Mouse (Mus musculus): ENCODE measurements around the gene Ppp2r5e. TPM values are rescaled to one million over a fixed set of nuclear protein-coding genes. Genes with fewer than 3 reads are reported as not detected.

The Ppp2r5e gene
- polyA plus RNA-seq, 1 experiment from 2014 or later, result 9.4 TPM

DNA sequence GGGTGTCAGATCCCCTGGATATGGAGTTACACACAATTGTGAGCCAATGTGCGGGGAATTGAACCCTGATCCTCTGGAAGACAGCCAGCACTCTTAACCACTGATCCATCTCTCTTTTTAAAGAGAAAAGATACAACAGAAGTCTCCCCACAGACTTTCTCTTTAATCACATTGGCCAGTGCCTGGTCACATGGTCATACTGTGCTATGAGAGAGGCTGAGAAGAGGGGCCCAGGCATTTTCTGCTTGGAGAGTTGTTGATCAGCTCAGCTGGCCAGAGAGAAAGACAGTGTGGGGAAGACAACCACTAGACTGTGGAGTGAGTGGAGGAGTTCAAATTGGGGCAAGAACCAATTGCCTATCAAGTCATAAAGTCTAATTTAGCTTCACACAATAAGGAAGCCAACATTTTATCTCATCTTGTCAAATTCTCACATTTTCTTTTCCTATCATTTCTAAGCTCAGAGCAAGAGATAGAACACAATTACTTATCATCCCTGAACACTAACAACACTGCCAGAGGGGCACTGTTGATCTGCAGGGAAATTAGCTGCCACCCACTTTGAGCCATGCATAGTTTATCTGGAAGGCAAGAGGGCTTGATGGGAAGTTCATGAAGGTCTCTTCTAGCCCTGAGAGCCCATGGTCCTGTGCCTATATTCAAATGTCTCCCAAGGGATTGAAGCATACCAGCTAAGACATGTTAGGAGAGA is 166.2 kb downstream of the Ppp2r5e start:
- no peaks in the 10 kb centered on the region for H3K36me3 ChIP-seq
- no peak overlapping the region for H3K4me3 ChIP-seq
- H3K4me1 ChIP-seq, result no peaks in the 10 kb centered on the region
- no peak overlapping the region for H3K27ac ChIP-seq
- WGBS, result 78% methylated on average over 1 of the region's 1 CpGs
- H3K9me3 ChIP-seq, result no peaks in the 10 kb centered on the region
- DNase-seq (ENCODE audit: low spot score), result no peak
- H3K27me3 ChIP-seq (ENCODE audit: insufficient read depth, poor library complexity, severe bottlenecking), result no peaks in the 10 kb centered on the region

DNA sequence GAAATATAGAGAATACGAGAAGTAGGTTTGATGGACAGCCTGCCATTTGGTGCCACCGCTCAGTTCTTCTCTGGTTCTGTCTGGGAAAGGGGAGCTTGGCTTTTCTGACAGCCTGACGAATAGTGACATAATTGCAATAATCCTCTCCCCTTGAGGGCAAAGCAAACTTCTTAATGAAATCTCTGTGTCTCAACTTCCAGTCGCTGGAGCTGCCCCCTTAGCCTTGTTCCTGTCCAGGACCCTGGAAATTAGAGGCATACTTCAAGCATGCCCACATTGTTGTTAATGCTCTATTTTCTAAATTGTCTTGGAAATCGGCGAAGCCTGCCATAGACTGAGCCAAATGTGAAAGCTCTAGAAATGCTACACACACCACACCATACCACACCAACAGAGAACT is 167.3 kb downstream of the Ppp2r5e start:
- no peaks in the 10 kb centered on the region for H3K36me3 ChIP-seq
- H3K9me3 ChIP-seq, result no peaks in the 10 kb centered on the region
- WGBS, result 86% methylated on average over 6 of the region's 6 CpGs
- no peak for DNase-seq (ENCODE audit: low spot score)
- no peaks in the 10 kb centered on the region for H3K4me1 ChIP-seq
- H3K27me3 ChIP-seq (ENCODE audit: insufficient read depth, poor library complexity, severe bottlenecking), result no peaks in the 10 kb centered on the region
- H3K27ac ChIP-seq, result no peak overlapping the region
- H3K4me3 ChIP-seq, result no peak overlapping the region

GRCm38 (mm10) chr12:75425882-75426281 is 170.2 kb downstream of the Ppp2r5e start:
- no peaks in the 10 kb centered on the region for H3K27me3 ChIP-seq (ENCODE audit: insufficient read depth, poor library complexity, severe bottlenecking)
- DNase-seq (ENCODE audit: low spot score), result no peak
- WGBS, result 80% methylated on average over 7 of the region's 7 CpGs
- H3K9me3 ChIP-seq, result no peaks in the 10 kb centered on the region
- no peak overlapping the region for H3K27ac ChIP-seq
- H3K4me3 ChIP-seq, result no peak overlapping the region
- H3K36me3 ChIP-seq, result no peaks in the 10 kb centered on the region
- no peaks in the 10 kb centered on the region for H3K4me1 ChIP-seq

DNA sequence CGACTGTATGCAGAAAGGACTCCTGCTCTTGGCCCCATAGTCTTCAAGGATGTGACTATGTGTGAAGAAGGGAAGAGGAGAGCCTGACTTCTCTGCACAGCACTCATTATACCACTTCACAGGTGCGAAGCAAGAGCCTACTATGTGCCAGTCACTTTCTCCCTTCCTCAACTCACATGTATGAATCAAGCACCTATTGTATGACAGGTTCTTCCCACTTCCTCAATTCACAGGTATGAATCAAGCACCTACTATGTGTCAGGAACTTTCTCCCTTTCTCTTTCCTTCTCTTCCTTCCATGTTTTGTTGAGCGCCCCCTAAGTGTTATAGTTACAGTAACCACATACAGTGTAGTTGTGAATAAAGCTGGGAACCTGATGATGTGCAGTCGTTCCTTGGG is 171.2 kb downstream of the Ppp2r5e start:
- no peaks in the 10 kb centered on the region for H3K9me3 ChIP-seq
- H3K27me3 ChIP-seq (ENCODE audit: insufficient read depth, poor library complexity, severe bottlenecking), result no peaks in the 10 kb centered on the region
- no peaks in the 10 kb centered on the region for H3K36me3 ChIP-seq
- no peaks in the 10 kb centered on the region for H3K4me1 ChIP-seq
- no peak for DNase-seq (ENCODE audit: low spot score)
- H3K27ac ChIP-seq, result no peak overlapping the region
- no peak overlapping the region for H3K4me3 ChIP-seq
- WGBS, result 82% methylated on average over 4 of the region's 4 CpGs

GRCm38 (mm10) chr12:75424359-75424758 is 171.7 kb downstream of the Ppp2r5e start:
- no peak for DNase-seq (ENCODE audit: low spot score)
- Histone ChIP-seq H3K4me3 (no peak overlapping the region), H3K36me3 (no peaks in the 10 kb centered on the region), H3K4me1 (no peaks in the 10 kb centered on the region), H3K27ac (no peak overlapping the region), H3K27me3 (ENCODE audit: insufficient read depth, poor library complexity, severe bottlenecking) (no peaks in the 10 kb centered on the region), H3K9me3 (no peaks in the 10 kb centered on the region)
- 75% methylated on average over 7 of the region's 7 CpGs for WGBS

GRCm38 (mm10) chr12:75416681-75417080 is 179.4 kb downstream of the Ppp2r5e start, which contains the start of gene Gphb5:
Gphb5 (minus strand) TSS chr12:75416781.
- no peaks in the 10 kb centered on the region for H3K4me1 ChIP-seq
- H3K27me3 ChIP-seq (ENCODE audit: insufficient read depth, poor library complexity, severe bottlenecking), result no peaks in the 10 kb centered on the region
- no peaks in the 10 kb centered on the region for H3K36me3 ChIP-seq
- H3K27ac ChIP-seq, result no peak within 1 kb of the TSS
- DNase-seq (ENCODE audit: low spot score), result no peak
- H3K4me3 ChIP-seq, result no peak within 1 kb of the TSS
- WGBS, result 80% methylated on average over 4 of the region's 4 CpGs
- H3K9me3 ChIP-seq, result no peaks in the 10 kb centered on the region

DNA sequence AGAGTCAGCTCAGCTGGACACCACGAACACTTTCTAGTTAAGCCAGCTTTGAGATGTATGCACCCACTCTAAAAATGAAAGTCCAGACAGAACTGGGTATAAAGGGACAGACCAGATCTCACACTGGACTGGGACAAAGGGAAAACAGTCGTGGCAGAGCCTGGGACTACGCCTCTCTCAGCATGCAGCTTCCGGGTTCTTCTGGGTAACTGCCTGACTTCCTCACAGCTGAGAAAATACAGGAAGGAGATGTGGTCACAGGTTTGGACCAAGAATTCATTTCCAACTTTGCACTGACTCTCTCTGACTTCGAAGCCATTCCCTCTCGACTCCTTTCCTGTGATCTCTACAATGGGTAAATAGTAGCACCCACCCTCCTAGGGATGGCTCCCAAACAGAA is 181.1 kb downstream of the Ppp2r5e start:
- Histone ChIP-seq H3K36me3 (no peaks in the 10 kb centered on the region), H3K4me3 (no peak overlapping the region), H3K27ac (no peak overlapping the region), H3K4me1 (no peaks in the 10 kb centered on the region), H3K27me3 (ENCODE audit: insufficient read depth, poor library complexity, severe bottlenecking) (no peaks in the 10 kb centered on the region), H3K9me3 (no peaks in the 10 kb centered on the region)
- no peak for DNase-seq (ENCODE audit: low spot score)
- WGBS, result 74% methylated on average over 6 of the region's 6 CpGs

- 82% methylated on average over 9 of the region's 9 CpGs for WGBS
- H3K27ac ChIP-seq, result no peak overlapping the region
- no peaks in the 10 kb centered on the region for H3K36me3 ChIP-seq
- no peaks in the 10 kb centered on the region for H3K4me1 ChIP-seq
- no peak overlapping the region for H3K4me3 ChIP-seq
- H3K9me3 ChIP-seq, result no peaks in the 10 kb centered on the region
- DNase-seq (ENCODE audit: low spot score), result no peak
- H3K27me3 ChIP-seq (ENCODE audit: insufficient read depth, poor library complexity, severe bottlenecking), result no peaks in the 10 kb centered on the region
These were observed 183.1 kb downstream of the Ppp2r5e start for GRCm38 (mm10) chr12:75412964-75413363.

Other genes starting within 250 kb of the Ppp2r5e start
- not detected in 2 replicates for gene Gphb5, start 179.5 kb downstream of the Ppp2r5e start, polyA plus RNA-seq (2016; fragmentation: Nextera tagmentation; extraction: Ambion mirVana)
- 11.8 and 13.1 TPM in 2 replicates for gene Wdr89, start 73.3 kb upstream of the Ppp2r5e start, polyA plus RNA-seq (2016; fragmentation: Nextera tagmentation; extraction: Ambion mirVana)
- gene Sgpp1, start 139.5 kb upstream of the Ppp2r5e start, polyA plus RNA-seq (2016; fragmentation: Nextera tagmentation; extraction: Ambion mirVana), result 13.5 and 15.5 TPM in 2 replicates
- gene Syne2, start 221.9 kb upstream of the Ppp2r5e start, polyA plus RNA-seq (2016; fragmentation: Nextera tagmentation; extraction: Ambion mirVana), result 62.4 and 67.6 TPM in 2 replicates

Measured in heart, embryonic 10.5 days (tissue).